Mouse (Mus musculus) cerebellum, postnatal 36 days (tissue): ENCODE measurements around the gene Hagh.

ENCODE experiments used
- DNase-seq, 2 experiments: peaks; one replicate each; pipeline ENCODE4 v3.0.0; 2021 to 2022; ENCODE audit warnings: mixed read lengths in 2 of 2

Gene Hagh

DNA sequence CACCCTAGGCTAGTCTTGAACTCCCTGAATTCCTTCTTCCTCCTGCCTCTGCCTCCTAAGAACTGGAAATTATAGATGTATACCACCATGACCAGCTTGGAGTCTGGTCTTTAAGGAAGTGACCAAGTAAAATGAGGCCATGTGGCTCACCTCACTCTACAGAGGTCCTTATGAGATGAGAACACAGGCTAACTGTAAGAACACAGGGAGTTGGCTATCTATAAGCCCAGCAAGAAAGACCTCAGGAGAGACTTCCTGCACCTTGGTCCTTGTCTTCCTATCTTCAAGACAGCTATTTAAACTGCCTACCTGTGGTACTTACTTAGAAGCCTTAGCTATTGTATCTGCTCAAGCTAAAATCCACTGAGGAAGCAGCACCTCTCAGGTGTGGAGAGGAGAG is 74.0 kb downstream of the Hagh start:
- no peak for DNase-seq
